Mouse (Mus musculus) inflammation-experienced regulatory T-cells, adult 6 months (primary cell): ENCODE measurements around the gene Elobl. TPM values are rescaled to one million over a fixed set of nuclear protein-coding genes. Genes with fewer than 3 reads are reported as not detected.
"Not testable (repeated sequence)": the region's sequence is repeated elsewhere in the genome, so short reads cannot be mapped to it uniquely, and the experiment has no call there.

ENCODE experiments used
- ATAC-seq: one replicate; pipeline ENCODE4 v1.8.0; 2017
- polyA plus RNA-seq, 3 experiments: library from polyadenylated mRNA; unstranded; fragments of 100-300 nt; shearing (Covaris generic); gene quantifications; one replicate each; pipeline ENCODE4 v1.2.1; 2017

Gene Elobl
- 1 to 10 TPM in 1 of 3 experiments, not detected in 2; 1.8 TPM for polyA plus RNA-seq

- no peak for ATAC-seq
Measured at GRCm38 (mm10) chr11:88966881-88967361, at the start of gene Elobl. Elobl (minus strand) TSS chr11:88966931.

DNA sequence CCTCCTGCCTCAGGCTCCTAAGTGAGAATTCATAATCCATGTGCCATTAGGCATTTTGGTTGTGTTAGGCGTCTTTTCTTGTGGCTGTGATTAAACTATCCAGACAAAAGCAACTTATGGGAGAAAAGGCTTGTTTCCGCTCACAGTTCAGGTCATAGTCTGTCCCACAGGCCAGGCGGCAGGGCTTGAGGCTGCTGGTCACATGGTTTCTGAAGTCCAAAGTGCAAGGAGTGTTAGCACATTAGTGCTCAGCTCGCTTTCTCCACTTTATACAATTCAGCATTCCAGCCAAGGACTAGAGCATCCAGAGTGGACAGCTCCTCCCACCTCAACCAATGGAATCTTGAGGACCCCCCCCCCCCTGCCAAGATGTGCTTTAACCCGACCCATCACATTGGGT is 45.5 kb upstream of the Elobl start:
- ATAC-seq = no peak

DNA sequence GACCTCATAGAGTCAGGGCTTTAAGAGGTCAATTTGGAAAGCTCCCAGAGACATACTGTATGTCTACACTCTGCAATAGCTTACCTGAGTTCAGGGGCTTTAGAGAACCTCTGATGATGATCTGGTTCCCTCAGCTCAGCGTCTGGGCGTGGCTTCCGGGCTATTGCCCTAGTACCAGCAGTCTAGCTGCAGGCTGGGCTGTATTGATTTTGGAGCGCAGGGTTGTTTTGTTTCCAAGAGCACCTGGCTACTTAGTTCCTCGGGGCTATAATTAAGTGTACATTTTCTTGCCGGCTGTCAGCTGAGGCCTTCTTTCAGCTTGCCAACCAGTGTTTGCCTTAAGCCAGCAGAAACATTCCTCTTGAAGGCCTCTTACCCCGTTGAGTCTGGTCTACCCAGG is 42.8 kb upstream of the Elobl start:
- ATAC-seq = no peak

DNA sequence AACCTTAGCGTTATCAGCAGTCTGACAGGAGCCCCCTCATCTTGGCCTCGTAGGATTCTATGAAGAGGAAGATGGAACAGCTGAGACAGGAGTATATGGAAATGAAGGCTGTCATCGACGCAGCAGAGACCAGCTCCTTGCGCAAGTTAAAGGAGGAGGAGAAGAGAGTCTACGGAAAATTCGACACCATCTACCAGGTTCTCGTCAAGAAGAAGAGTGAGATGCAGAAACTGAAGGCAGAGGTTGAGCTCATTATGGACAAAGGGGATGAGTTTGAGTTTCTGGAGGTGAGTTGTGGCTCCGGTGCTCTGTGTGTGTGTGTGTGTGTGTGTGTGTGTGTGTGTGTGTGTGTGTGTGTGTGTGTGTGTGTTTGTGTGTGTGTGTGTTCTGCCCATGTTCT is 42.3 kb upstream of the Elobl start:
- no peak for ATAC-seq

- ATAC-seq = no peak
Measured at GRCm38 (mm10) chr11:89007582-89007981, 40.9 kb upstream of the Elobl start.

DNA sequence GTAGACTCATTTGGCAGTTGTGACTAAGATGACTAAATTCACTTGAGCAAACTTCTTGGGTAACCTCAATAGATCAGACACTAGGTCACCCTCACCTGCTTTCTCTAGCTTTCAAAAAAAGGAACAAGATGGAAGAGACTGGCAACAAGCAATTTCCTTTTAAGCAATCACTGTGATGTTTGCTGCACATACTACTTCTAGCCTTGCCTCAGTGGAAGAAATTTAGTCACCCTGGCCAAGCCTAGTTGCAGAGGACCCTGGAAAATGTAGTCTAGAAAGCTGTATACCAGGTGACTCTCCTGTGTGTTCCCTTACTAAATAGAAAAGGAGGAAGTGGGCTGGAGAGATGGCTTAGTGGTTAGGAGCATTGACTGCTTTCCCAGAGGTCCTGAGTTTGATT is 39.7 kb upstream of the Elobl start:
- ATAC-seq = no peak

GRCm38 (mm10) chr11:89005473-89005872 is 38.7 kb upstream of the Elobl start:
- ATAC-seq = no peak

GRCm38 (mm10) chr11:89003726-89004125 is 37.0 kb upstream of the Elobl start:
- no peak for ATAC-seq

GRCm38 (mm10) chr11:89003078-89003477 is 36.3 kb upstream of the Elobl start:
- no peak for ATAC-seq

GRCm38 (mm10) chr11:89002621-89003020 is 35.9 kb upstream of the Elobl start:
- ATAC-seq = no peak

- ATAC-seq = no peak
Measured at GRCm38 (mm10) chr11:89002068-89002467, 35.3 kb upstream of the Elobl start.

- no peak for ATAC-seq
Measured at GRCm38 (mm10) chr11:89001569-89001968, 34.8 kb upstream of the Elobl start.

DNA sequence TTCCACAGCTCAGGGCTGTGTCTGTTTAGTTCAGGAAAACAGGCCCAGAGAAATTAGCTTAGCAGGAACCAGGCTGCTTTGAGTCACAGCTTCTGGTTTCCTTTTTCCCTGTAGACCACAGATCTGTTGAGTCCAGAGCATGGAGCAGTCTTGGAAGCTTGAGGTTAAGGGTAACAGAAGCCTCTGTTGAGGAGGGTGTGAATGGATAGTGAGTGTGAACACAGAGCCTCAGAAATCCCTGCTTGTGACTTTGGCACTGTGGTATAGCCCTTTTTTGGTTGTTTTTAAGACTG is 33.7 kb upstream of the Elobl start:
- no peak for ATAC-seq

- ATAC-seq = no peak
Measured at GRCm38 (mm10) chr11:88999723-89000526, 33.2 kb upstream of the Elobl start.

DNA sequence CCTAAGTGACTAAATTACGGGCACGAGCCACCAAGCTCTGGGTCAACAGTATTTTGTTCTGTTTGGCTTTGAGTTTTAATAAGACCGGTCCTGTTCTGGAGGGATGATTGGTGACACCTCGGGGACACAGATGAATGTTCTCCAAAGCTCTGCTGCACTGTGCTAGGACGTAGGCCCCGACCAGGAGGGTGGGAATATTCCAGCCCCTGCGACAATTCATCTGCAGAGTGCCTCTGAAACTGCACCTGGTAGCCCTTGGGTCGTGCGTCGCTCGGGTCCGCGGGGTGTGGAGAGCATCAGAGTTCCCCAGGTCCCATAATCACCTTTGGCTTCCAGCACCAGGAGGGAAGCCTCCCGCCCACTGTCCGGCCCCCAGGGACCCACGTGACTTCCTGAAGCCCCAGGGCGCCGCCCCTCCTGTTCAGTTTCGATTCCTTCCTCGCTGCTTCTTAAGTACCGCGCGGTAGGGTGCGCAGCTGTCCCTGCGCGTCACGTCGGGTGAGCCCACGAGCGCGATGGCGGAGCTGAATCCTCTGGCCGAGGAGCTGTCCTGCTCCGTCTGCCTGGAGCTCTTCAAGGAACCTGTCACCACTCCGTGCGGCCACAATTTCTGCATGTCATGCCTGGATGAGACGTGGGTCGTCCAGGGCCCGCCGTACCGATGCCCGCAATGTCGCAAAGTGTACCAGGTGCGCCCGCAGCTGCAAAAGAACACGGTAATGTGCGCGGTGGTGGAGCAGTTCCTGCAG is 32.4 kb upstream of the Elobl start, which contains the start of gene Trim25:
Gene Trim25 (plus strand): TSS at position 403 of the 749 bp plus-strand sequence.
- peak; percentile 99 for ATAC-seq

GRCm38 (mm10) chr11:88998406-88998805 is 31.7 kb upstream of the Elobl start:
- ATAC-seq = no peak

- ATAC-seq = not testable (repeated sequence)
Measured at GRCm38 (mm10) chr11:88997343-88997742, 30.6 kb upstream of the Elobl start.

DNA sequence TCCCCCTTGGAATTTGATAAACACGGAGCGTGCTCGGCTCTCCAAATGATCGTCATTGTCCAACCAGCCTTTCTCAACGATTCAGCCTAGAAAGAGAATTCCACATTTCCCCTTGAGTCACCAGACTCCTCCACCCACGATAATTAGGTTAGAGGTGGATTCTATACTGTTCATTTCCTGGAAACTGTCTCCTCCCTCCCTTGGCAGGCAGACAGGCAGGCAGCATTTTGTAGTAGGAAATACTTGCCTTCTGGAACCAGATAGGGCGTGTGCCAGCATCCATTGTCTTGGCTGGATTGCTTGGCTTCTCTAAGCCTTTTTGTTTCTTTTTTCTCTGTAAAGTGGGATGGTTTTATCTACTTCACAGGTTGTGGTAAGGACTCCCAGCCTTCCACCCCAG is 29.7 kb upstream of the Elobl start:
- ATAC-seq = no peak

DNA sequence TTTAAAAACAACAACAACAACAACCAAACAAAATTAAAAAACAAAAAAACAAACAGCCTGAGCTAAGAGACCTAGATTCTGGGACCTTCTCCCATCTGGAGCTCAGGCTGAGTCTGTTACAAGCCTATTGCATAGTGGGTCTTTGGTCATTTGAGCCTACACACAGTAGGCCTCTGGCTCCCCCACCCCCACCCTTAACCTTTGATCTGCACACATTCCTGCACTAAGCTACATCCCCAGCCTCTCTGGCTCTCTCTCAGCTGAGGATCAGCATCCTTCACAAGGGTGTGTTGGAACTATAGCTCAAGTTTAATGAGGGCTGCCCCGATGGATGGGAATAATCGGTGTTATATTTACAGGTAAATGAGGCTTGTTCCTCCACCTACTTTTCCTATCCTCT is 28.9 kb upstream of the Elobl start:
- no peak for ATAC-seq

DNA sequence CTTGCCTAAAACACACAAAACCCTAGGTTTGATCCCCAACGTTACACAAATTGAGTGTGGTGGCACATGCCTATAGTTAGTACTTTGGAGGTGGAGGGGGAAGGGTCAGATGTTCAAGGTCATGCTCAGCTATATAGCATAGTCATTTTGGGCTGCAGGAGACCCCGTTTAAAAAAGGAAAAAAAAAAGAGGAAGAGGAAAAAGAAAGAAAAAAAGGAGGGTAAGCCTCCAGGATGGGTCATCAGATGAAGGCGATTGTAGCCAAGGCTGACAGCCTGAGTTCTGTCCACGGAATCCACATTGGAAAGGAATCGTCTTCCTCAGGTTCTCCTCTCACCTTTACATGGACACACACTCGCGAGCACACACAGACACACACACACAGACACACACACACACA is 27.8 kb upstream of the Elobl start:
- no peak for ATAC-seq

GRCm38 (mm10) chr11:88993625-88994024 is 26.9 kb upstream of the Elobl start:
- ATAC-seq = peak; percentile 84

- ATAC-seq = no peak
Measured at GRCm38 (mm10) chr11:88993186-88993585, 26.5 kb upstream of the Elobl start.

DNA sequence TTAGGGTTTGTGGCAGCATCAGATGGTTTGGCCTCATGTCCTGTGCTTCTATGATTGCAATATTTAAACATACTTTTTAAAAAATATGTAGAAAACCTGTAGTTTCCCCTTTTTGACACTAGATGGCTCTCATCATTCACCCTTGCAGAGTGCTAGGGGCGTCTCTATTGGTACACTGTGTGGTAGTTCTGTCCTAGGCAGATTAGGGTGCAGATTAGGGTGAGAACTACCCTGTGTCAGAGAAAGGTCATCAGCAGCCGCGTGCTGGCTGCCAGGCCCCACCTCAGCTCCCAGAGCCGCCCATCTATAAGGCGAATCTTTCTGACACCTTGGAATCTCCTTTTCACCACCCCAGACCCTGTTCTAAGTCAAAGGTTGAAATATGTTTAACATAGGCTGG is 22.8 kb upstream of the Elobl start:
- peak; percentile 38 for ATAC-seq

DNA sequence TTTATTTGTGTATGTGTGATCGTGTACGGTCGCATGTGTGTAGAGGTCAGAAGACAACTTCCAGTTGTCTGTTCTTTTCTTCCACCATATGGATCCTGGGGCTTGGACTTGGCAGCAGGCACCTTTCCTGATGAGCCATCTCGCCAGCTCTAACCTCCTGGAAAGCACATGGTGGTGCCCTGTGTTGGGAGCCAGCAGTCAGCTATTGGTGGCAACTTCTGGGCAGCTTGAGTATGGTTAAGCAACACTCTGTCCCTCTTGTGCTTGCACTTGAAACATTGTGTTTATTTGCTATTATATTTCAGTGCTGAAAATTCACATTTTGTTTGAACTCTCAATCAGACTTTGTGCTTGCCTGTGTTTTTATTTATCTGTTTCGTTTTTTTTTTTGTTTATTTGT is 22.2 kb upstream of the Elobl start:
- ATAC-seq = no peak
